Mouse (Mus musculus) left cerebral cortex, postnatal 4 days (tissue): Measurements from ENCODE around the gene Snph. TPM values are rescaled to one million over a fixed set of nuclear protein-coding genes. Genes with fewer than 3 reads are reported as not detected.

ENCODE experiments used
- DNase-seq: peaks from one replicate; pipeline ENCODE4 v3.0.0-alpha.2; 2022
- intact Hi-C: fragments of 180-260 bp; cut with DNase I; formaldehyde crosslinking; loops from one replicate; pipeline ENCODE4 v1.15.1; 2025
- total RNA-seq, 2 experiments: library from RNA; stranded (reverse); gene quantifications; 2 replicates each; pipeline ENCODE4 v1.2.3; 2021

Gene Snph
- total RNA-seq, 2 experiments from 2014 or later: 80.0 to 84.0 TPM

- DNase-seq: peak; percentile 60
- intact Hi-C loops: no loop called here
These were observed 26.9 kb downstream of the Snph start for GRCm38 (mm10) chr2:151605437-151605987.

DNA sequence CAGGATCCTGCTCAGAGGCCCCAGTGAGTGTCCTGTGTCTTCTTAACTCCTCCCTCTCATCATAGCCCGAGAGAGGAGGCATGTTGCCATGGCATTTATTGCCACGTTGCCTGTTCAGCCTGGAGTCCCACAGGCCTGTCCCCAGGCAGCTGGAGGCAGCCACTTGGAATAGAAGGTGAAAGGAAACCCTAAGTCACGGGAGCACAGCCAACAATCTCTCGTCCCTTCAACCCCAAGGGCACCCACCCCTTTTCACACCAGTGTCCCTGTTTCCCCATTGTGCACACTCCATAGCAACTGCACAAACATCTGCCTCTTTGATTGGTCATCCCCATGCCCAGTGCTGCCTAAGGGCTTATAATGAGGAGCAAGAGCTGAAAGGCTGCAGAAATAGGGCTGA, 28.8 kb downstream of the Snph start:
- intact Hi-C loops: no loop called here
- DNase-seq: peak; percentile 75

- intact Hi-C loops: no loop called here
- peak; percentile 24 for DNase-seq
These were observed 30.3 kb downstream of the Snph start for GRCm38 (mm10) chr2:151602106-151602505.

DNA sequence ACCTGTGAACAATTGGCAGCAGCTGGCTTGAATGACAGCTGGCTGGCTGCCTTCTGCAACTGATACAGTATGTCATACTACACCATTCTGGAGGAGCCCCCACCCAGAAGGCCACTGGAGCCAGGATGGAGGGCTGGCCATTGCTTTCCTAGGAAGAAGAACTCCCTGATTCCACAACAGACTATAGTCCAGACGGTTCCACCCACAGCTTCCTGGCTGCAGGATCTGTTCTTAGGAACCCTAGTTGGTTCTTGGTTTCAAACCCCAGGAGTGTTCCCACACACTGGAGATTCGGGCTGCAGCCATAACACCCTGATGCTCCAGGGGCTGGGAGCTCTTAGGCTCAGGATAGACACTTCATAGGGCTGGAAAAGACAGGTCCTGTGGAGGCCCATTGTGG, 34.3 kb downstream of the Snph start:
- intact Hi-C loops: no loop called here
- DNase-seq: no peak

DNA sequence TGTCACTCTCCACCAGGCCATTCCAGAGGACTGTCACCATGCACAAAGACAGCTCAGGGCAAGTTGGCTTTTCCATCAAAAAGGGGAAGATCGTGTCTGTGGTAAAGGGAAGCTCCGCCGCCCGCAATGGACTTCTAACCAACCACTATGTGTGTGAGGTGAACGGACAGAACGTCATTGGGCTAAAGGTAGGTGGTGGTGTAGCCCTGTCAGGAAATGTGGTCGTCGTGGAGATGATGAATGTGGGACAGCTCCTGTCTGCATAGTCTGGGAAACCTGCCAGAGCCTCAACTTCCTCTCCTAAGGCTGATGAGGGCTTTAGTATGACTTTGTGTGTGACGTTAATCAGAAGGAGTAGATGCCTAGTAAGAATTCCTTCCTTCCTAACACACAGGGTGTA, 45.1 kb downstream of the Snph start:
- no peak for DNase-seq
- intact Hi-C loops: no loop called here

DNA sequence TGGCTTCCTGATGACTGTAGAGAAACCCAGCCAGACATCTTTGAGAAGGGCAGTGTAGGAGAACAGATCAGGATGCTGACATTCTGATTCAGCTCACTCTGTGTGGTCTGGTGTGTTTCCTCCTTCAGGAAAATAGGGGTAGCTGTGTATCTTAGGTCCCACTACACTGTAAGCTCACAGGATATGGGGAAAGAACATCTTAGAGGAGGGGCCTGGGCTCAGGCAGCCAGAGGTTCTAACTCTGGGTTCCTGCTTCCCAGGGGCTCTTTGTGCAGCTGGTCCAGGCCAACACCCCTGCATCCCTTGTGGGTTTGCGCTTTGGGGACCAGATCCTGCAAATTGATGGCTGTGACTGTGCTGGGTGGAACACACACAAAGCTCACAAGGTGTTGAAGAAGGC, 45.6 kb downstream of the Snph start:
- intact Hi-C loops: no loop called here

DNA sequence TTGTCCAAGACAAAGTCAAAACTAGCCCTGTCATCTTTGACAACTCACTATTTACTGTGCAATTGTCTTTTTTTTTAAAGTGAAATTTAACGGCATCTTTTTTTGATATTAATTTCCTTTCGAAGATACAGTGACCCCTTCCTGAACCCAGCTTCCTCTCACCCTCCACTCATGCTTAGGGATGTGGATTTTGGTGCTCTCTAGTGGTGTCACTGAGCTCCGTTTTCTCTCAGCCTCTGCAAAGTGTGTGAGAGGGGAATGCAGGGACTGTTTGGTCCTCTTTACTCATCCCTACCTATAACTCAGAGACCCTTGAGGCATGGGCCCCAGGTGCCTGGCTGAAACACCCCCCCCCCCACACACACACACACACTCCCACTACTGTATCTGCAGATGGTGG, 46.5 kb downstream of the Snph start:
- intact Hi-C loops: no loop called here
- no peak for DNase-seq

More for the DNA sequence above, 45.6 kb downstream of the Snph start:
- no peak for DNase-seq

- intact Hi-C loops: no loop called here
- DNase-seq: no peak
These were observed 51.4 kb downstream of the Snph start for GRCm38 (mm10) chr2:151580945-151581344.

GRCm38 (mm10) chr2:151579183-151579582, 53.2 kb downstream of the Snph start:
- no peak for DNase-seq
- intact Hi-C loops: loop anchor here (10.0 kb wide), 1 partner anchor 106 kb away; no protein-coding TSS in a partner anchor

- DNase-seq: peak; percentile 88
- intact Hi-C loops: loop anchor here (10.0 kb wide), 1 partner anchor 109 kb away; no protein-coding TSS in a partner anchor
These were observed 56.5 kb downstream of the Snph start for GRCm38 (mm10) chr2:151575699-151576389.

DNA sequence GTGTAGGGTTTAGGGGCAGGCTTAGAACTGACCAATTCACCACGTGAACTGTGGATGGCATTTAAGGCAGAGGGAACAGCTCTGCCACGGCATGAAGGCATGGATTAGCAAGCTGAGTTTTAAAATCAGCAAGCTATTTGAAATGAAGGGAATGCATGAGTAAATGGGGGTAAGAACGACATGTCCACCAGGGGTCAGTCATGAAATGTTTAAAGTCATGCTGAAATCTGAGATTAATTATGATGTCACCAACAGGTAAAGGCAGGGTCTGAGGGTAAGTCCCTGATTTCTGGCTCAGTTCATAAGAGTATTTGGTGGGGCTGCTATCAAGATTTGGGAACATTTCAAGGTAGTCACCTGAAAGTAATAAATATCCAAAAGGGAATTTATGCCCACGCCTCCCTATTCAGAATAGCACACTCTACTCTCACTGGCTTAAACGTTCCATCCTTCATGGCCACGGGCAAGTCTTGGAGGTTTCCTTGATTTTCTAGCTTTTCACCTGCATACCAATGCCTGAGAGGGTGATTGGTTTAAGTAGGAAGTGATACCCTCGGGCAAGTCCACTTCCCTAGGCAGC, 57.2 kb downstream of the Snph start:
- DNase-seq: peak; percentile 48
- intact Hi-C loops: loop anchor here (10.0 kb wide), 1 partner anchor 110 kb away; no protein-coding TSS in a partner anchor

GRCm38 (mm10) chr2:151574607-151575006, 57.8 kb downstream of the Snph start:
- intact Hi-C loops: loop anchor here (10.0 kb wide), 1 partner anchor 110 kb away; no protein-coding TSS in a partner anchor
- no peak for DNase-seq

GRCm38 (mm10) chr2:151573667-151574066, 58.7 kb downstream of the Snph start:
- DNase-seq: no peak
- intact Hi-C loops: loop anchor here (10.0 kb wide), 1 partner anchor 111 kb away; no protein-coding TSS in a partner anchor

DNA sequence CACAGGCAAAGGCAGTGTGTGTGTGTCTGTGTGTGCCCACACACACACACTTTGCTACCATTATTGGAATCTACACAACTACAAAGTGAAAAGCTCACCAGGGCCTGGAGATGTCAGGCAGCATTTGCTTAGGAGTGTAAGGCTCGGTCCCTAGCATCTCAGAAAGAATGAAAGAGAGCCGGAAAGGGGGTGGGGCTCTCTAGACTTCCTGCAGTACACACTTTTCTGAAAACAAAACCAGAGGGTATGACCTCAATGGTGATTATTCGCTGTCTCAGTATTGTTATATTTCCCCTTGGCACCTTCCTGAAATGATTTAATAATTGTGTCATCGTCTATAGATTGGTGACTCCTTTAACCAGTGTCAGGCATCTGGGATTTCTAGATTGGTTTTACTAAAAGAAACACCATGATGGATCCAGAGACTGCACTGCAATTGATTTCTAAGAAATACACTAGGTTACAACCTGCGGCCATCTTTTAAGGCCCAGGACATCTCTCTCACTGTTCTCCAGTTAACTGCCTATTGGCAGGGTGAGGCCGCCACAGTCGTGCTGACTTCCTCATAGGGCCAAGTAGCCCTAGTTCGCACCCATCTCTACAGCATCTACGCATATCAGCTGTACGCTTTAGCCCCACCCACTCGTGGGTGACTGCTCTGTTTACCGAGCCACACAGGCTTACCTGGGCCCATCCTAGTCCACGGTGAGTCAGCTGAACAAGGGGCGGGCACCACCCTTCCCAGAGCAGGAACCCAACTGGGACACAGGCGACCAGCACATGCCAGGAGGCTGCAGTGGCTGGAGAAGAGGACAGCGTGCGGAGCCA, 60.3 kb downstream of the Snph start, which contains the start of gene Sdcbp2:
Gene Sdcbp2 (plus strand): TSS at position 750 of the 828 bp plus-strand sequence.
- intact Hi-C loops: loop anchor here (10.0 kb wide), 1 partner anchor 113 kb away; no protein-coding TSS in a partner anchor
- DNase-seq: no peak

- DNase-seq: no peak
- intact Hi-C loops: no loop called here
These were observed 62.9 kb downstream of the Snph start for GRCm38 (mm10) chr2:151569452-151569851.

GRCm38 (mm10) chr2:151566856-151567255, 65.5 kb downstream of the Snph start:
- DNase-seq: no peak

DNA sequence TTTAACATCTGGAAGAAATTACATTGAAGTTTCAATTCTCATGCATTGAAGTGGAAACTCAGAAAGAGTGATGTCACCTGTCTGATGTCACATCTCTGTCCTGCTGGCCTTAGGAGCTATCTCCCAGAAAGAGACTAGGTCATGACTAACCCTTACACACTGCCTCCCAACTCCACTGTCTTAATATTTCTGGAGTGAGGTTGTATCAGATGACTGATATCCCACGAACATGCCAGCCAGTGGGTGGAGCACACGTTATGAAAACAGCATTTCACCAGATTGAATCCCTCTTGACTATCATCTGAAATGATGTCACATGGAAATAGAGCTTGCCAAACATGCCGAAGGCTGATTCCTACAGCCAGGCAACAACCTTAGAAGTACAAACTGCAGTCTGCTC, 67.4 kb downstream of the Snph start:
- intact Hi-C loops: no loop called here
- no peak for DNase-seq

More at GRCm38 (mm10) chr2:151566856-151567255, 65.5 kb downstream of the Snph start:
- intact Hi-C loops: no loop called here

DNA sequence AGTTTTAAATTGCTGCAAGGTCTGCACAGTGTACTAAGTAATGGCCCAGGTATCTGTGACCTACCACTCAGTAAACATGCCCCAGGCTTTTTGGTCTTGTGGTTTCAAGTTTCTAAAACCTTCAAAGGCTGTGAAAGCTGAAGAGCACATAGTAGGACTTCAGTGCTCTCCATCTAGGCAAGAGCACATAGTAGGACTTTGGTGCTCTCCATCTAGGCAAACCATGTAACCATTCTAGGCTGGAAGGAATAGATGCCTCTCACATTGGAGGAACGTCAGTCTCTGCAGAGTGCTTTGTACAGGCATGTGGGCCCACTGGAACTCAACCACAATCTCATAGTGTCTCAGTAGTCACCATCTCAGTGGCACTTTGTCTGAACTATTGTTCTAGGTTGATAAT, 68.4 kb downstream of the Snph start:
- intact Hi-C loops: no loop called here

DNA sequence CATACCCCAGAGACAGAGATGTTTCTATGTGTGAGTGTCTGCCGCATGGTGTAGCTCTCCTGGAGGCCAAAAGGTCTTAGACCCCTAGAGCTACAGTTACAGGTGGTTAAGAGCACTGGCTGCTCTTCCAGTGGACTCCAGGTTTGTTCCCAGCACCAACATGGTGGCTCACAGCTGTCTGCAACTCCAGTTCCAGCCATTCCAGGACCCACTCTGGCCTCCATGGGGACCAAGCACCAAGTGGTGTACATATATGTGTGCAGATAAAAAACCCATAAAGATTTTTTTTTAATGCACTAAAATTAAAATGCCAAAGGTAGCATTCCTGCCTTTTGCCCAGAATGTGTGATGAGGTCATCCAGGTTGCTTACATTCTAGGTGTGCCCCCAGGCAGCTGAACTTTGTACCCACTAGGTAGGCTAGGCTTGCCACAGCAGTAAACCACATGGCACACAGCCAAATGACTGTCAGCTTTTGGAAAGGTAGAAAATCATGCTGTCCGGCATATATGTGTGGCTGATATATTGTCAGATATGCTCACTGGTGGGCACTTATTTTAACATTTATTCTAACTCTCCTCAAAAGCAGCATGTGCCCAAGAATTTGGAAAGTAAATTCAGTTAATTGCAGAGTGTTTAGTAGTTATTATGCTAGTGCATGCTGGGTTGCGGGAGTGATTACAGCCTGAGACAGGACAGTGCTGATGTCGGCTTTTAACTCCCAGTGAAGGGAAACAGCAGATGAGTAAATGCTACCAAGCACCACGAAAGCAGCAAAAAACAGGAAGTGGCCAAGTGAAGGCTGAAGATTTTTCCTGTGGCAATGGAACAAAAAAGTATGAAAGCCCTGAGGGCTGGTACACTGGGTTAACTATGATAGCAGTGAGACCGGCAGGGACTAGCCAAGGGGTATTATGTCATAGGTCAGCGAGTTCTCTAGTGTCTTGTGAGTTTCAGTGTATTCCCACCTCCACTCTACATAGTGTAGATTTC, 69.2 kb downstream of the Snph start:
- no peak for DNase-seq
- intact Hi-C loops: no loop called here

More for the DNA sequence above, 68.4 kb downstream of the Snph start:
- DNase-seq: no peak
